Mouse (Mus musculus) R1 (cell line): ENCODE results near the gene Nme9.
A peak's percentile ranks its signal among the peaks of the same experiment; 100 is the strongest.

Source experiments
- DNase-seq: peaks from one replicate; pipeline ENCODE4 v3.0.0-alpha.2; 2018; ENCODE audit warnings: low read depth, low spot score

Gene Nme9

GRCm38 (mm10) chr9:99451161-99451560 lies at the start of gene Nme9:
Gene Nme9, plus strand, starts transcription at chr9:99451475.
- DNase-seq = peak; percentile 80

- DNase-seq = no peak
Measured at GRCm38 (mm10) chr9:99409280-99409679, 42.0 kb upstream of the Nme9 start.

- DNase-seq = no peak
Measured at GRCm38 (mm10) chr9:99411093-99411492, 40.2 kb upstream of the Nme9 start.

GRCm38 (mm10) chr9:99411785-99412184 lies 39.5 kb upstream of the Nme9 start:
- DNase-seq = no peak

GRCm38 (mm10) chr9:99416809-99417208 lies 34.5 kb upstream of the Nme9 start:
- DNase-seq = peak; percentile 81

GRCm38 (mm10) chr9:99417288-99417846 lies 33.9 kb upstream of the Nme9 start:
- DNase-seq = no peak

GRCm38 (mm10) chr9:99418377-99418776 lies 32.9 kb upstream of the Nme9 start:
- peak; percentile 85 for DNase-seq

- DNase-seq = peak; percentile 98
Measured at GRCm38 (mm10) chr9:99419951-99420701, 31.1 kb upstream of the Nme9 start.

GRCm38 (mm10) chr9:99421914-99422313 lies 29.4 kb upstream of the Nme9 start:
- peak; percentile 60 for DNase-seq

GRCm38 (mm10) chr9:99423692-99424573 lies 27.3 kb upstream of the Nme9 start:
- DNase-seq = peak; percentile 70

GRCm38 (mm10) chr9:99424574-99424863 lies 26.8 kb upstream of the Nme9 start:
- no peak for DNase-seq

- DNase-seq = no peak
Measured at GRCm38 (mm10) chr9:99425262-99425661, 26.0 kb upstream of the Nme9 start.

GRCm38 (mm10) chr9:99428601-99429331 lies 22.5 kb upstream of the Nme9 start:
- DNase-seq = no peak

GRCm38 (mm10) chr9:99429845-99430244 lies 21.4 kb upstream of the Nme9 start:
- no peak for DNase-seq

- no peak for DNase-seq
Measured at GRCm38 (mm10) chr9:99430806-99431205, 20.5 kb upstream of the Nme9 start.

GRCm38 (mm10) chr9:99431346-99431745 lies 19.9 kb upstream of the Nme9 start:
- no peak for DNase-seq

GRCm38 (mm10) chr9:99431963-99432362 lies 19.3 kb upstream of the Nme9 start:
- no peak for DNase-seq

- DNase-seq = no peak
Measured at GRCm38 (mm10) chr9:99432478-99432877, 18.8 kb upstream of the Nme9 start.

GRCm38 (mm10) chr9:99434892-99435618 lies 16.2 kb upstream of the Nme9 start:
- peak; percentile 65 for DNase-seq

GRCm38 (mm10) chr9:99435619-99436181 lies 15.6 kb upstream of the Nme9 start:
- no peak for DNase-seq
